Mouse (Mus musculus) C2C12 (cell line): ENCODE measurements at regions not wholly inside any gene's neighbourhood (a gene's known extent, or its start where the extent isn't known, plus 50 kb on each side); places are given as distances from the start of the nearest gene placed in this dataset.

ENCODE experiments used
- CEBPB ChIP-seq: IDR thresholded peaks from one replicate; pipeline ENCODE4 v1.6.1; 2011; ENCODE audit warnings: low read depth, mild to moderate bottlenecking, control low read depth, moderate library complexity
- CTCF ChIP-seq: IDR thresholded peaks from one replicate; pipeline ENCODE4 v1.5.1; 2011; ENCODE audit not compliant: control insufficient read depth, insufficient read depth, insufficient read length
- MAX ChIP-seq: IDR thresholded peaks from one replicate; pipeline ENCODE4 v1.6.1; 2011; ENCODE audit warnings: mild to moderate bottlenecking, control low read depth
- MYOD1 ChIP-seq: IDR thresholded peaks from one replicate; pipeline ENCODE4 v1.6.1; 2011; ENCODE audit warnings: low read depth; ENCODE audit not compliant: control insufficient read depth, insufficient read length
- MYOG ChIP-seq: IDR thresholded peaks from one replicate; pipeline ENCODE4 v1.6.1; 2011; ENCODE audit not compliant: control insufficient read depth, insufficient read length; ENCODE audit errors: extremely low read depth
- USF1 ChIP-seq: IDR thresholded peaks from one replicate; pipeline ENCODE4 v1.6.1; 2011; ENCODE audit warnings: low read depth, mild to moderate bottlenecking, control low read depth, moderate library complexity

DNA sequence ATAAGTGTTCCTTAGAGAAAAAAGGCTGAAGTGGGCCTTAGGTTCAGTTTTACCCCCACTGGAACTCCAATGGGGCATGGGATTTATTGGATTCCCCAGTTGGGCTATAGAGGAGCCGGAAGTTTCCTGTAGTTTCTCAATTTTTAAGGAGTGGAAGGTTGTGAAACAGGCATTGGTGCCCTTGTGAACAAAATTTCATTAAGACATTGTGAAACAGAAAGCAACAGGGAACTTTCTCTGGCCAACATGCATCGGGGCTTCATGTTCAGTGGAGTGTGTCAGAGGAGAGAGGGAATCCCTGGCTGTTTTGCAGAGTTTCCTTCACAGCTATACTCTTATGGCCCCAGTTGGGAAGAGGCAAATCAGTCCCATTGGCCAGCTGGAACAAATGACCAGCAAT is 441.6 kb upstream of the A1bg start:
- TF ChIP-seq CTCF: no peak
- no peak for TF ChIP-seq MYOG
- TF ChIP-seq CEBPB: no peak
- TF ChIP-seq MAX: no peak
- TF ChIP-seq USF1: no peak
- TF ChIP-seq MYOD1: no peak
